Mouse (Mus musculus) embryonic facial prominence, embryonic 13.5 days (tissue): ENCODE data around the gene Sap18. TPM values are rescaled to one million over a fixed set of nuclear protein-coding genes. Genes with fewer than 3 reads are reported as not detected.
A peak's percentile ranks its signal among the peaks of the same experiment; 100 is the strongest.

Experiments
- ATAC-seq: fragments of 200-750 bp; cut with Nextera tagmentation; 2 replicates; pipeline ENCODE4 v1.8.0; 2017; ENCODE audit warnings: low read depth; ENCODE audit not compliant: insufficient number of reproducible peaks, insufficient read depth, low FRiP score, low TSS enrichment
- H3K27ac ChIP-seq: fragments of 300-500 bp; sonication (generic); 2 replicates; pipeline ENCODE4 v1.5.1; 2015; ENCODE audit warnings: moderate library complexity, mild to moderate bottlenecking, inconsistent platforms
- H3K27me3 ChIP-seq: fragments of 300-500 bp; sonication (generic); 2 replicates; pipeline ENCODE4 v1.6.1; 2015; ENCODE audit warnings: mild to moderate bottlenecking, inconsistent platforms
- H3K36me3 ChIP-seq: fragments of 300-500 bp; sonication (generic); 2 replicates; pipeline ENCODE4 v1.6.1; 2015; ENCODE audit warnings: mild to moderate bottlenecking, inconsistent platforms
- H3K4me1 ChIP-seq: fragments of 300-500 bp; sonication (generic); 2 replicates; pipeline ENCODE4 v1.6.1; 2015; ENCODE audit warnings: inconsistent platforms
- H3K4me2 ChIP-seq: fragments of 300-500 bp; sonication (generic); 2 replicates; pipeline ENCODE4 v1.6.1; 2015; ENCODE audit warnings: moderate library complexity, mild to moderate bottlenecking, inconsistent platforms
- H3K4me3 ChIP-seq: fragments of 300-500 bp; sonication (generic); 2 replicates; pipeline ENCODE4 v1.5.1; 2015; ENCODE audit warnings: mild to moderate bottlenecking, inconsistent platforms
- H3K9ac ChIP-seq: fragments of 300-500 bp; sonication (generic); 2 replicates; pipeline ENCODE4 v1.6.1; 2015; ENCODE audit warnings: mild to moderate bottlenecking, inconsistent platforms
- H3K9me3 ChIP-seq: fragments of 300-500 bp; sonication (generic); 2 replicates; pipeline ENCODE4 v1.6.1; 2016; ENCODE audit warnings: inconsistent platforms
- WGBS: fragments of 180-500 bp; shearing (Covaris S2); methylation state at CpG from one replicate; pipeline ENCODE4 v1.1.7; 2015; ENCODE audit warnings: mixed read lengths; 5-methylcytosine and 5-hydroxymethylcytosine counted together
- polyA plus RNA-seq: library from polyadenylated mRNA; unstranded; fragments of >200 nt; fragmentation: Nextera tagmentation; extraction: Ambion mirVana; gene quantifications from 2 replicates; pipeline ENCODE4 v1.2.1, GENCODE M21; 2015

Sap18 gene
- polyA plus RNA-seq, 1 experiment from 2014 or later, result 35.4 TPM

GRCm38 (mm10) chr14:57787406-57787805 lies 10.6 kb upstream of the Sap18 start:
- WGBS, result 65% methylated on average over 4 of the region's 4 CpGs
- ATAC-seq, result no peak
- Histone ChIP-seq H3K4me1 (no peaks in the 10 kb centered on the region), H3K9me3 (no peaks in the 10 kb centered on the region), H3K4me3 (no peak overlapping the region), H3K9ac (no peak overlapping the region), H3K4me2 (no peak overlapping the region), H3K27me3 (no peaks in the 10 kb centered on the region), H3K36me3 (no peaks in the 10 kb centered on the region), H3K27ac (no peak overlapping the region)

GRCm38 (mm10) chr14:57789311-57789710 lies 8.7 kb upstream of the Sap18 start:
- Histone ChIP-seq H3K27me3 (no peaks in the 10 kb centered on the region), H3K9me3 (no peaks in the 10 kb centered on the region), H3K27ac (no peak overlapping the region), H3K4me3 (no peak overlapping the region), H3K9ac (no peak overlapping the region), H3K36me3 (no peaks in the 10 kb centered on the region), H3K4me2 (no peak overlapping the region), H3K4me1 (no peaks in the 10 kb centered on the region)
- WGBS, result 71% methylated on average over 2 of the region's 2 CpGs
- ATAC-seq, result no peak

GRCm38 (mm10) chr14:57789759-57790158 lies 8.2 kb upstream of the Sap18 start:
- no peak for ATAC-seq
- H3K9me3 ChIP-seq, result no peaks in the 10 kb centered on the region
- H3K4me3 ChIP-seq, result no peak overlapping the region
- H3K36me3 ChIP-seq, result no peaks in the 10 kb centered on the region
- H3K27me3 ChIP-seq, result no peaks in the 10 kb centered on the region
- H3K4me2 ChIP-seq, result no peak overlapping the region
- no peaks in the 10 kb centered on the region for H3K4me1 ChIP-seq
- no peak overlapping the region for H3K27ac ChIP-seq
- WGBS, result 86% methylated on average over 9 of the region's 9 CpGs
- H3K9ac ChIP-seq, result no peak overlapping the region

- Histone ChIP-seq H3K9ac (no peak overlapping the region), H3K9me3 (no peaks in the 10 kb centered on the region), H3K36me3 (no peaks in the 10 kb centered on the region), H3K4me3 (no peak overlapping the region), H3K4me2 (no peak overlapping the region), H3K4me1 (no peaks in the 10 kb centered on the region), H3K27ac (no peak overlapping the region), H3K27me3 (no peaks in the 10 kb centered on the region)
- 88% methylated on average over 4 of the region's 4 CpGs for WGBS
- ATAC-seq, result no peak
Measured at GRCm38 (mm10) chr14:57791171-57791570, 6.8 kb upstream of the Sap18 start.

- Histone ChIP-seq H3K9ac (peak overlapping the region; percentile 90), H3K4me3 (peak overlapping the region; percentile 81), H3K4me1 (peaks cover 10% of the 10 kb centered on the region), H3K27me3 (no peaks in the 10 kb centered on the region), H3K27ac (peak overlapping the region; percentile 17; the same call in 1 of the 2 replicates), H3K36me3 (peaks cover 11% of the 10 kb centered on the region), H3K4me2 (peak overlapping the region; percentile 80), H3K9me3 (no peaks in the 10 kb centered on the region)
- 15% methylated on average over 7 of the region's 7 CpGs for WGBS
- ATAC-seq, result 0 out of 2 replicates have a peak, but pooled peaks have one; percentile 24
Measured at GRCm38 (mm10) chr14:57797551-57797950, 429 bp upstream of the Sap18 start.

DNA sequence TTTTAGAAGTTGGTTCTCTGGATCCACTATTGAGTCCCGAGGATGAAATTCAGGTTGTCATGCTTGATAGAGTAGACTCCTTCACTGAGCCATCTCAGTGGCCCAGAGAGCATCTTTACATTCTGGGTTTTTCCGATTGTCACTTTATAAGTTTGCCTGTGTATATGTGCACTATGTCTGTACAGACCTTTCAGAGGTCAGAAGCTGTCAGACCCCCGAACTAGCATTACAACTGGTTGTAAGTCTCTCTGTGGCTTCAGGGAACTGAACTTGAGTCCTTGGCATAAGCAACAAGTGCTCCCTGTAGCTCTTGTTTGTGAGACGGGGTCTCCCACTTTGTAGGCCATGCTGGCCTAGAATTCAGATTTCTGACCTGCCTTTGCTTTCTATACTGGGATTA lies 5.8 kb downstream of the Sap18 start:
- ATAC-seq, result no peak
- H3K4me2 ChIP-seq, result no peak overlapping the region
- H3K9ac ChIP-seq, result no peak overlapping the region
- H3K36me3 ChIP-seq, result peaks cover 71% of the 10 kb centered on the region
- no peaks in the 10 kb centered on the region for H3K27me3 ChIP-seq
- H3K9me3 ChIP-seq, result no peaks in the 10 kb centered on the region
- no peak overlapping the region for H3K4me3 ChIP-seq
- no peak overlapping the region for H3K27ac ChIP-seq
- WGBS, result 86% methylated on average over 4 of the region's 4 CpGs
- H3K4me1 ChIP-seq, result peaks cover 10% of the 10 kb centered on the region

DNA sequence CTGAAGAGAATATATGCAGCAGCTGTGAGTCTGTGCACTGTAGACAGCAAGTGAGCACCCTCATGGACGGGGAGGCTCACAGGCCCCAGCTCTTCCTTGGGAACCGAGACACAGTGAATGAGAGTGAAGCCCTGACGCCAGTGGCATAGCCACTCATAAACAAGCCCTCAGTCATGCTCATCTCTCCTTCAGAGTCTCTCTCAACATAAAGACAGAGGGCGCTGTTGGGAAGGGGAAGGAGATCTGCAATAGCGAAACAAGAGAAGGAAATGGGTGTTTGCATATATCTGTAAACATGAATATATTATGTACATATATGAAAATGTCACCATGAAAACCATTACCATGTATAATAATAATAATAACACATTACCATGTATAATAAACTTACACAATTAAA lies 10.6 kb downstream of the Sap18 start:
- Histone ChIP-seq H3K27ac (no peak overlapping the region), H3K9me3 (no peaks in the 10 kb centered on the region), H3K27me3 (no peaks in the 10 kb centered on the region), H3K4me3 (no peak overlapping the region), H3K4me2 (no peak overlapping the region), H3K36me3 (peaks cover 91% of the 10 kb centered on the region), H3K4me1 (no peaks in the 10 kb centered on the region), H3K9ac (no peak overlapping the region)
- WGBS, result 74% methylated on average over 5 of the region's 5 CpGs
- ATAC-seq, result no peak

DNA sequence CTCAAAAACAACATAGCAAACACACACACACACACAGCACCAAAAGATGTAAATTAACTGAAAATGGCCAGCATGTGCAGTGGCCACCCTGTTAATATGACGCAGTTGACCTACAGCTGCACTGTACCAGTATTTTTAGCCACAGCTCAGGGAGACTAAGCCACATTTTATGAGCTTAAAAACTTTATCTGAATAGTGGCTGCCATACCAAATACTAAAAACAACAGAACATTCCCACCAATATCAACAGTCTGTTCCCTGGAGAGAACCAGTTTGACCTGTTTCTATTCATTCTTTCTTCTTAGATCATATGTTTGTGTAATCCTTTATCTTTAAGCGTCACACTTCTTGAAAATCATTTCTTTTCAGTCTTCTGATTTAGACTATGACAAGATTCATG lies 12.9 kb downstream of the Sap18 start:
- Histone ChIP-seq H3K4me1 (no peaks in the 10 kb centered on the region), H3K4me2 (no peak overlapping the region), H3K36me3 (peaks cover 84% of the 10 kb centered on the region), H3K9ac (no peak overlapping the region), H3K9me3 (no peaks in the 10 kb centered on the region), H3K27ac (no peak overlapping the region), H3K27me3 (no peaks in the 10 kb centered on the region), H3K4me3 (no peak overlapping the region)
- 86% methylated on average over 2 of the region's 2 CpGs for whole genome bisulfite sequencing
- ATAC-seq, result no peak

DNA sequence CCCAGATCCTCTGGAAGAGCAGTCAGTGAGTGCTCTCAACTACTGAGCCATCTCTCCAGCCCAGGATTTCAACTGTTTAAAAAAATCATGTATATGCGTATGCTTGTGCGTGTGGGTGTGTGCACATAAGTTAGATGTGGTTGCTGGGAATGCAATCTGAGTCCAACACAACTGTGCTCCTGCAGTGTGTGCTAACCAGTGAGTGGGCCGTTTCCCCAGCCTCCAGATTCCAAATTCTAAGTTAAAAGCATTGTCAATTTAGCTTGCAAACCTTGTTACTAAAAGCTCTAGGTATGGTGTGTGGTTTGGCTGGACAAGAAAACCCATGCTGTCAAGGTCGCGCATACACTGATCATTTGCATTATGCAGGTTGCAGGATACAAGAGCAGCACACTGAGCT lies 13.9 kb downstream of the Sap18 start:
- Histone ChIP-seq H3K9ac (no peak overlapping the region), H3K4me1 (no peaks in the 10 kb centered on the region), H3K4me2 (no peak overlapping the region), H3K27ac (no peak overlapping the region), H3K4me3 (no peak overlapping the region), H3K9me3 (no peaks in the 10 kb centered on the region), H3K27me3 (no peaks in the 10 kb centered on the region), H3K36me3 (peaks cover 82% of the 10 kb centered on the region)
- ATAC-seq, result no peak
- 94% methylated on average over 5 of the region's 5 CpGs for WGBS

- WGBS, result 79% methylated on average over 4 of the region's 4 CpGs
Measured at GRCm38 (mm10) chr14:57820839-57821238, 22.9 kb downstream of the Sap18 start.

GRCm38 (mm10) chr14:57825788-57826751 lies 28.1 kb downstream of the Sap18 start, which contains the start of the genes Ska3 and Mrpl57:
Gene Ska3, minus strand, starts transcription at chr14:57826185.
Gene Mrpl57, plus strand, starts transcription at chr14:57826234.
- H3K9ac ChIP-seq, result peak within 1 kb of the TSS; percentile 92
- H3K9me3 ChIP-seq, result no peaks in the 10 kb centered on the region
- H3K27ac ChIP-seq, result peak within 1 kb of the TSS; percentile 92
- H3K36me3 ChIP-seq, result peaks cover 18% of the 10 kb centered on the region
- peaks cover 11% of the 10 kb centered on the region for H3K4me1 ChIP-seq
- no peaks in the 10 kb centered on the region for H3K27me3 ChIP-seq
- WGBS, result under 1% methylated on average over 96 of the region's 96 CpGs
- peak within 1 kb of the TSS; percentile 68 for H3K4me2 ChIP-seq
- peak; percentile 89 for ATAC-seq
- peak within 1 kb of the TSS; percentile 79 for H3K4me3 ChIP-seq

More at GRCm38 (mm10) chr14:57820839-57821238, 22.9 kb downstream of the Sap18 start:
- Histone ChIP-seq H3K36me3 (peaks cover 58% of the 10 kb centered on the region), H3K9ac (no peak overlapping the region), H3K4me2 (no peak overlapping the region), H3K4me1 (peaks cover 3% of the 10 kb centered on the region), H3K4me3 (no peak overlapping the region), H3K27ac (no peak overlapping the region), H3K27me3 (no peaks in the 10 kb centered on the region), H3K9me3 (no peaks in the 10 kb centered on the region)
- no peak for ATAC-seq

- 76% methylated on average over 1 of the region's 1 CpGs for WGBS
- ATAC-seq, result no peak
- H3K4me1 ChIP-seq, result peaks cover 11% of the 10 kb centered on the region
- peaks cover 13% of the 10 kb centered on the region for H3K36me3 ChIP-seq
- H3K9me3 ChIP-seq, result no peaks in the 10 kb centered on the region
- peak overlapping the region; percentile 92; the same call in 1 of the 2 replicates for H3K27ac ChIP-seq
- H3K27me3 ChIP-seq, result no peaks in the 10 kb centered on the region
- H3K4me3 ChIP-seq, result peak overlapping the region; percentile 79
- H3K4me2 ChIP-seq, result peak overlapping the region; percentile 68
- peak overlapping the region; percentile 92 for H3K9ac ChIP-seq
Measured at GRCm38 (mm10) chr14:57827284-57827683, 29.3 kb downstream of the Sap18 start.
